Mouse (Mus musculus) olfactory bulb, adult 2 months (tissue): ENCODE results near the gene Mdfi.

ENCODE experiments used
- CTCF ChIP-seq: fragments of 200-500 bp; IDR thresholded peaks from 2 replicates; pipeline ENCODE4 v1.5.1; 2012; ENCODE audit warnings: low read depth, mild to moderate bottlenecking, low read length, moderate library complexity; ENCODE audit not compliant: insufficient read depth
- POLR2A ChIP-seq: fragments of 200-500 bp; IDR thresholded peaks from 2 replicates; pipeline ENCODE4 v1.6.1; 2012; ENCODE audit warnings: mild to moderate bottlenecking, low read depth, low read length, moderate library complexity; ENCODE audit not compliant: insufficient read depth

- no peak for TF ChIP-seq CTCF
- no peak for TF ChIP-seq POLR2A
These were observed 50.9 kb downstream of the Mdfi start for GRCm38 (mm10) chr17:47783445-47784223.
